Mouse (Mus musculus): ENCODE data around the gene Clec4e.
"Not testable (repeated sequence)": the region's sequence is repeated elsewhere in the genome, so short reads cannot be mapped to it uniquely, and the experiment has no call there.

Gene Clec4e

DNA sequence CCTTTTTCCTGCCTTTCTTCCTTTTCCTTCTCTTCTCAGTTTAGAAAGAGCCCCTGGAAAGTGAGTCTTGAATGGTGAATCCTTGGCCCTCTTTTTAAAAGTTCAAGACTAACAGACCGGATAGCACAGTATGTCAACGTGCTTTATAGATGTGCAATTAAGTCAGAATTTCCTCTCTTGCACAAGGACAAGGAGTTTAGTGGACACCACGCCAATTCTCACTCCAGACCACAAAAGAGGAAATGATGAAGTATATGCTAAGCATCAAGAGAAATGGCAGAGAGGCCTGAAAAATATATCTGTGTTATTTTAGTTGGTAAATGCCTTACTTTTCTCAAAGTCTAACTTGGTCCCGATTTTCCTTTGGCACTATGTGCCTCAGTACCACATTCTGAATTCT is at the start of gene Clec4e:
Clec4e (minus strand) TSS at position 118 of the 400 bp plus-strand sequence.
- in situ Hi-C loops (cut with MboI, MseI), result loop anchor here (25.0 kb wide), 1 partner anchor 627 kb away; no protein-coding TSS in a partner anchor

DNA sequence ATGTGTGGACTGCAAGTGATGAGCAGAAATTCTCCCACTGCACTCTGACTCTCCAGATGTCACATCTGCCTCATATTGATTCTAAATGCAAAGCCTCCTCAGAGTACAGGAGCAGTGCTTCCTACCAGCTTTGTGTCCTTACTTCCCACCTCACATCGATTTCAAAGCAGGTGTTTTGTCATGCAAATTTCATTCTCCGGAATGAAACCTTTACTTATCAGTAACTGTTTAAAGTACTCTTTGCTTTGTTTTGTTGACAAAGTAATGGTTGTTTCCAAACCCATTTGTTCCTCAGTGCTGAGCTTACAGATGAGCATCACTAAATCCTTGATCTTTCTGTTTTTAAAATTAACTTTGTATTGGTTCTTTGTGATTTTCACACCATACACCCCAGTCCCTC is 42.8 kb upstream of the Clec4e start:
- in situ Hi-C loops (cut with MboI, MseI), result no loop called here

DNA sequence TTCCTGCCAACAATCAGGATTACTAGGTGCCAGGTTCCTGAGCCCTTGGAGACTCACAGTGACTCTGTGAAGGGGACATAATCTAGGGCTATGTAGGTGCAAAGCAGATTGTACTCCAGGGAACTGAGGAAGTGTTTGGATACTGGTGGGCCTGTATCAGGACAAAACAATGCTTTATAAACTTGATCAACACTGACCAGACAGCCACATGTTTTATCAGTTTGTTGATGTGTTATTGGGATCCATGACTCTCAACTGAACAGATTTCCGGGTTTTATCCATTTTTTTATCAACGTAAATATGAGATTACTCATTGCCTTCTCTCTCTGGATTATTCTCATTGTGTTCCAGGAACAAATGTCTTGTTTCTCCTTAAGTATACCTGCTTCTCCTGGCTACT is 18.4 kb upstream of the Clec4e start, which contains the start of gene Vmn2r19:
Vmn2r19 (plus strand) TSS at position 301 of the 400 bp plus-strand sequence.
- in situ Hi-C loops (cut with MboI, MseI), result no loop called here

DNA sequence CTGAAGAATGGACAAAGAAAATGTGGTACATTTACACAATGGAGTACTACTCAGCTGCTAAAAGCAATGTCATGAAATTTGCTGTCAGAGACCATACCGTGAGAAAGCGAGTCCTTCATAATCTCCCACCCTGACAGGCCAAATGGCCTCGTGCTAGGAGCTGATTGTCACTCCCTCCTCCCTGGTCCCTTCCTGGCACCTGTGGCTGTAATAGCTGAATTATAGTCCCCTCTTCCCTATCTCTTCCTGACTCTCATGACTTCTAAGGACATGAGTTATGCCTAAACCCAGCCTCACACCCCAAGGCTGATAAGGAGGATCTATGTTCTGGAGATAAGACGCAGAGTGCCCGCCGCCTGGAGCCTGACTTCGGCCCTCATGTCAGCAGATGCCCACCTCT is 16.6 kb upstream of the Clec4e start:
- in situ Hi-C loops (cut with MboI, MseI), result not testable (repeated sequence)

DNA sequence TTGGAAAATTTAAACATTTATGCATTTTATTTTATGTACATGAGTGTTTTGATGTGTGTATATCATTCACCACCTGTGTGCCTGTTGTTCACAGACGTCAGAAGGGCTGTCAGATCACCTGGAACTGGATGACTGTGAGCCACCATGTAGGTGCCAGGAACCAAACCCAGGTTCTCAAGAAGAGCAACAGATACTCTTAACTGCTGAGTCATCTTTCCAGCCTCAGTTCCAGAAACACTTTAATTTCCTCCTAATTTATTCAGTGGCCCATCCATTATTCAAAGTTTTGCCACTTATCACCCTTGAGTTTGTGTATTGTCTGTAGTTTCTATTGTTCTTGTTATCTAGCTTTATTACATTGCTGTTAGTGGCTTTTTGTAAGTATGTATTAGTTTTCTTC is 7.0 kb upstream of the Clec4e start:
- in situ Hi-C loops (cut with MboI, MseI), result loop anchor here (25.0 kb wide), 1 partner anchor 634 kb away; no protein-coding TSS in a partner anchor

DNA sequence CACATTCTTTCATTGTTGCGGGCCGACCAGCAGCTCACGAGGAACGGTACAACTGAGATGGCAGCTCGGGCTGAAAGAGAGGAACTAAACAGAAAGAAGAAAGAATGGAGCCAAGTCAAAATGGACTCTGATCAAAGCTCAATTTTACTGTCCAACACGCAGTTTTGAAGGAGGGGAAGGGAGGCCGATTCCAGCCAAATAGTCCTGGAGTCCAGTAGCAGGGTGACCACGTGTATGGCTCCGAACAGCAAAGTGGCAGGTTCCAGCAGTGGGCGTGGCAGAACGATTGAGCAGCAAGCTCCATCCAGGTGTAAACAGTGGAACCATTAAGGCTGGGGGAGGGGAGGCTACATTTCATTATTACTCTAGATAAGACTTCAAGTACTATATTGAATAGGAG is 3.8 kb upstream of the Clec4e start:
- in situ Hi-C loops (cut with MboI, MseI), result loop anchor here (25.0 kb wide), 1 partner anchor 631 kb away; no protein-coding TSS in a partner anchor

DNA sequence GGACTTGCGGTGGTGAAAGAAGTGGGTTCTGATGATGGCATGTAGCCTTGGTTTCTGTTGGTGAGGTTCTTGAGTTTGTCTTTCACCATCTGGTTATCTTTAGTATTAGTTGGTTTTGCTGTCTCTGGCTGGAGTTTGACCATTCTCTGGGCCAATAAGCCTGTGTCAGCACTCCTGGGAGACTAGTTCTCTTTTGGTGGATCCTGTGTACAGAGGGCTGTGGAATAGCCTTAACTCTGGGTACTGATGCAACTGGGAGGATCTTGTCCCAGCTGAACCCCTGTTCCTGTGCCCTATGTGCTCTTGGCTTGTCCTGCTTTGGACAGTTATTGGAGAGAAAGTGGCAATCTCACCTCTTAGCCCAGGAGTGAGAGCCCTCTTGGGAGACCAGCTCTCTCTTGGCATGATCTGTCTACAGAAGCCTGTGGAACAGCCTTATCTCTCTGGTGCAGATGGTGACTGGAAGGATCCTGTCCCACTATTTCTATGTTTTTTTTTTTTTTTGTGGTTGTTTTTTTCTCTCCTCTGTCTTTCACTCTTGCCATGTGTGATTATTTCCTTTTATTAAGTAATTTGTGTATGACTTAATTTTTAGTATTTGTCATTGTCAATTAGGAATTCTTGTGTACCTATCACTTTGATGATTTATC is 3.2 kb upstream of the Clec4e start:
- in situ Hi-C loops (cut with MboI, MseI), result loop anchor here (25.0 kb wide), 1 partner anchor 631 kb away; no protein-coding TSS in a partner anchor

DNA sequence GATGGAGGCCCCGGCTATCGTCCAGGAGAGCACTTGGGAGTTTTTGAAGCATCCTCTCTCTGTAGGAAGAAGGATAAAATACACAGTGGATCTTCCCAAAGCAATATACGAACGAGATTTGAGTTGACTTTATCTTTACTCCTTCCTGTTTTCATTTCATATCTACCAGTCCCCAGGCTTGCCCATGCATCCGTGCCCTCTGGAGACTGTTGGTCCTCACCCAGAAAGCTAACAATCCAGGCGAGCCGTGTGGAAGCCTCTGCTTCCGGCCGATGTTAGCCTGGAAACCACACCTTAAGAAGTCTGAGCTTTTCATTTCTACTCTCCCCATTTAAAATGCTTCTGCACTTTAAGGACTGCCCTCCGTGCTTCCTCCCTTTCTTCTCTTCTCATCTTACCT is 739 bp downstream of the Clec4e start:
- in situ Hi-C loops (cut with MboI, MseI), result loop anchor here (25.0 kb wide), 1 partner anchor 627 kb away; no protein-coding TSS in a partner anchor

DNA sequence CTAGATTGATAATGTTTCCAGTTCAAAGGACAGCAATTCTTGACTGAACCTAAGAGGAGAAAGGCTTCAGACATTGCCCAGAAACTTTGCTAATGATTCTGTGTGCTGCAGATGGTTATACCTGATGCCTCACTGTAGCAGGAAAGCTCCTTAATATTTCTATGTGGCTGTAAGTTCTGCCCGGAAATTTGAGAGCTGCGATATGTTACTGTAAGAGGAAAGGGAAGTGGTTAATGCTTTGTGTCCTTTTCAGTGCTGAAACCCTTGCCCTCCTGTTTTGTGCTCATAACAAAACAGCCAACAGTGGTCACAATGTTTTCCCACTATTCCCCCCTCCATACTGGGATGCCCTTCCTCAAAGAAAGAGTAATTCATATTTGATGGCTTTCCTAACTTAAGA is 3.4 kb downstream of the Clec4e start:
- in situ Hi-C loops (cut with MboI, MseI), result loop anchor here (25.0 kb wide), 1 partner anchor 624 kb away; no protein-coding TSS in a partner anchor

DNA sequence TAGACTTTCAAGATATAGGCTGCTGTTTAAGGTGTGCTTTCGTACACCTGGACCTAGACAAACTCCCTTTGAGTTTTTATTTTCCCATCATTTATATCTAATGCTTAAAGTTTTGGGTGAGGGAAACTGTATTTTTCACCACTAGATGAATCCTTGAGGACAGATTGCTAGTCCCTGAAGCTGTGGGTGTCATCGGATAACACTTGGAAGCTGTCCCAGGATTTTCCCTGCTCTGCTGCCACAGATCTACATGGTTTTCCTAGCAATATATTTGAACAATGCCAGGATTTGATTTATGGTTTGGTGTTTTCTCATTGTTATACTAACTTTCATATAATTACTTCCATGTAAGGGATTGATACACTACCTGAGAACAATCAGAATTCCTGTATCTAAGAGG is 10.2 kb downstream of the Clec4e start:
- in situ Hi-C loops (cut with MboI, MseI), result loop anchor here (25.0 kb wide), 1 partner anchor 617 kb away; no protein-coding TSS in a partner anchor

DNA sequence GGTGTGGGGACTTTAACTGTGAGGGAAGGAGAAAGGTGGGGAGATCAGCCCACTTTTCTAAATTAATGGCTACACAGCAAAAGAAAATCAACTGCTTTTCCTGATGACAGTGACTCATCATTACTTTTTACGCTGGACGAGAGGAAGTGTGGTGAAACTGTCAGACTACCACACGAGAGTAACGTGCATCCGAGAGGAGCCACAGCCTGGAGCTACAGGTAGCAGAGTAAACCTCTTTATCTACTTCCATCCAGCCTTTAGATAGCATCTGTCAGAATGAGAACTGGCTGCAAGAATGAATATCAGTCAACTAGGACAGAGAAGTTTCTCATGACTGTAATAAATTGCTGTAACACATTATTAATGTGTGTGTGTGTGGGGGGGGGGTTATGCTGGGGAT is 22.7 kb downstream of the Clec4e start:
- in situ Hi-C loops (cut with MboI, MseI), result no loop called here

DNA sequence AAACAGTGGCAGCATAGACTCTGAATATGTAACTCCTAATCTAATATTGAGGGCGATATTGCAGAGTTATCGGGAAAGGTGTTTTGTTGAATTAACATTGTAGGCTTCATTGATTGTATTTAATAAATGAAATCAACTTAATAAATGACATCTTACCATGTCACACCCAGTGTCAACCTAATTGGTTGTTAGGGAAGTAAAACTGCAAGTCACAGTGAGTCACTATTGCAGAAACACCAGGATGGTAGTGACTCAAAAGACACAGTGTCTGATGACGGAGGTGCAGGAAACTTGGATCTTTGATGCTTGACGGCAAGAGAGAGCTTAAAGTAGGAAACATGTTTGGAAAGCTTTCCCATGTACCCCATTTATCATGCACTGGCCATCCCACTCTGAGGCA is 23.9 kb downstream of the Clec4e start:
- in situ Hi-C loops (cut with MboI, MseI), result no loop called here

DNA sequence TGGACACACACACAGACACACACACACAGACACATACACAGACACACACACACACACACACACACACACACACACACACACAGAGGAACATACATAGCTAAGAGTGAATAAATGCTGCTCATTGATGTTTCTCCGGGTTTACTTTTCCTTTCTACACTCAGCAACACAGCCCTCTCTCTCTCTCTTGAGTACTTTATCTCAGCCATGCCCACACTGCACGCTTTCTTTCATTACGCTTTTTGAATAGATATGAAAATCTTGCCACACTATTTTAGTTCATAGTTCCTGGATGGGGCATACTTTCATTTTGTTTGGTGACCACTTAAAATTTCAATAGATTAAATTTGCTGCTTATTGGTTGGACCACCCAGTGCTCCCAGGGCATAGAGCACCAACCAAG is 25.5 kb downstream of the Clec4e start:
- in situ Hi-C loops (cut with MboI, MseI), result no loop called here

DNA sequence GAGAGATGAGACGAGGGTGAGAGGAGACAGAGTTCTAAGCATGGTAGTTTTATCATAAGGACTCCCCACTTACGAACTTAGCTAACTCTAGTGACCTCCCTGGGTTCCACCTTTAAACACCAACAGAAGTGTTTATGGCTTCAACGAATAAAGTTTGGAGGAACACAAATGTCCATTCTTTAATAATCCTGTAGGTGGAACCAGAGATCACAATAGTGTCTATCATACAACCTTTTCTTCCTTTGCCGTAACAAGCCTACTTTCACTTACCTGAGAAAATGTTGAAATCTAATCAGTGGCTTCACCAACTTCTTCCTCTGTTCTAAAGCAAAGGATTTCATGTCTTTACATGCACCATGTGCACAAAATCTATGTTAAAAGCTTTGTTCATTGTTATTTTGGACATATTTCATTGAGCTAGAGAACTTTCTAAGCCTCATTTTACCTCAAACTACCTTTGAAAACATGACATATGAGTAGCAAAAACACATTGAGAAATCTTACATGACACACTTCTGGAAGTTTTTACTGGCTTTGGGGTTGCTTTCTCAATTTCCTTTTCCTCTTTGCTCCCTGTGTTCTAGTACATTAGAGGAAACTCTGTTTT is 28.0 kb downstream of the Clec4e start, which contains the start of gene Clec4d:
Clec4d (plus strand) TSS at position 557 of the 607 bp plus-strand sequence.
- in situ Hi-C loops (cut with MboI, MseI), result no loop called here

DNA sequence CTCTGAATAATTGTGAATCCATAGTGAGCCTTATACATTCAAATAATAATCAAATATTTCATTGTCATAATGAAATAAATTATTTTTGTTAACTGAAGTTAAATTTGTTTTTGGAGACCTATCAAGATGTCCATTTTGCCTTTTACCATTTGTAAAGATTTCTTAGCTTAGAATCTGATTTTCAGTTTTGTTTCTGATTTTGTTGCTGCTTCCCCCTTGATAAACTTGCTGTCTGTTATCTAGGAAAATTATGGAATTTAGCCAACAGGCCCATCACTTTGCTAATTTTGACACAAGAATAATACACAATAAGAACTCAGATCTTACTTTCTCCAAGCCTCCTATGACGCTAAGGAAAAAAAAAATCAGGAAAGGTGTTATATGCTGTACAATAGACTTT is 28.8 kb downstream of the Clec4e start:
- in situ Hi-C loops (cut with MboI, MseI), result no loop called here

DNA sequence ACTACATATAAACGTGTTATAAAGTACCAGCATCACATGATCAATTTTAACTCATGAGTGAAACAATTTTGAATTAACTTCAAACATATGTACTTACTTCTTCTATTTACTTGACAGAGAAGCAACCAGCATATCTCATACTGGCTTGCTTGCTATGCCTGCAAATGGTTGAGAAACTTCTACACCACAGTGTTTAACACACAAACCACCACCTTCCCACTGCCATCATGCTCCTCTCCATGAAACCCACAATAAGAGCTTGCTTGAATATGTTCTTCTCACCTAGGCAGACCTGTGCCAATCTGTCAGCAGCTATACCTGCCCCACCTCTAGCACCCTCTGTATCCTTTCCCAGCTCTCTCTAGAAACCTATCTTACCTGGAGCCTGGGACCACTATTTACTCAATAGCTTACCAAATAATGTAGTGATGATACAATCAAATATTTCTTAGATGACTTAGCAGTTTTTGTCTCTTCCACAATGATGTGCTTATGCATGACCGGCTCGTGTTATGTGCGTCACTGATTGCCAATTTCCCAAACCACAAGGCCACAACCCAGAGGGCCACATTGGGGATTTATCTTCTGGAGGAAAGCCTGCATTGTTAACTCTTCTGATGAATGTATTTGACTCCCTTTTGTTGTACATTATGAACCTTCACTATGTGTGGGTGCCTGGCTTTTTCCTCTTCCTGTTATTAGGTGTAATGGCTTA is 29.6 kb downstream of the Clec4e start:
- in situ Hi-C loops (cut with MboI, MseI), result no loop called here

DNA sequence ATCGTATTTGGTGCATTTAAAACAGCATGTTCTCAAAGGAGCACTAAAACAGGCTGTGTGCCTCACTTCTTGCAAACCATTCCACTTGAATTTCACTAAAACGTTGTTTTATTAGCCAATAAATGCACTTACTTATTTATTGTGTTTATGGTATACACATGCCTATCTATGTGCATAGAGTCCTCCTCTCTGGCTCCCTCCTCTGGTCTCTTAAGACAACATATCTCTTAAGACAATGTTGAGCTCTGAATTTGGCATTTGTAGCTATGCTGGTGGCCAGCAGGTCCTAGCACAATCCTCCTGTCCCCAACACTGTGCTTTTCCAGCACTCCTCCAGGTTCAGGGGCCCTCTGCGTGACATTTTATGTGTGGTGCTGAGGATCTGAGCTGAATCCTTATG is 30.7 kb downstream of the Clec4e start:
- in situ Hi-C loops (cut with MboI, MseI), result no loop called here

DNA sequence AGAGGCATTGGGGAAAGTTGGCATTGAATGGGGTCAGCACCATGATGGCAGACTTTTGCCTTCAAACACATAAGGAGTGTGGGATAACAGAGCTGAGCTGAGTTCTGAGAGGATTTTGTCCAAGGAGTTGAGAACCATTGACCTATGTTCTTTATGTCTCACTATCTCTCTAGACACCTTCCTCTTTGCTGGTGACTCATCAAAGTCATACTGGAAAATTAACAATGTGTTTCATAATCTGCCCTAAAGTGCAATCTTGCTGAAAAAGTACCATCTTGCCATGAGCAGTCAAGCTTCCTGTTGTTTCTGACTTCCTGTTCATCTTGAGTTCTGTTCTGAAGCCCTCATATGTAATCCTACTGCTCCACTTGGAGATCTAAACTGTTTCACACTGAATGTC is 36.9 kb downstream of the Clec4e start:
- in situ Hi-C loops (cut with MboI, MseI), result no loop called here

DNA sequence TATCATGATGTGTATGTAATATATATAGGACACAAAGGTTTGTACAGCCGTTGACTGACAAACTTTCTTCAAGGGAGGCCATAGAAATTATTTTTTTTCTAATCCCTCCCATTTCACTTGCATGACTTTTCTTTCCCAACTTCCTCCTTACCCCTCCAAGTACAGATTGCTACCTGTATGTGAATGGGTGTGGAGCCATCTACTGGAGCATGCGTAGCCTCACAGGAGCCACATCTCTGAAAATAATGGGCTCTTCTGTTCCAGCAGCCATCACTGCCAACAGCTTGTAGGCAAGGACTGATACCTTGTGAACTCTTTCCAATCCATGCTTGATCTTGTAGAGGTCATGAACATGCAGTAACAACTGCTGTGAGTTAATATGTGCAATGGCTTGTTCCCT is 40.8 kb downstream of the Clec4e start:
- in situ Hi-C loops (cut with MboI, MseI), result not testable (repeated sequence)

DNA sequence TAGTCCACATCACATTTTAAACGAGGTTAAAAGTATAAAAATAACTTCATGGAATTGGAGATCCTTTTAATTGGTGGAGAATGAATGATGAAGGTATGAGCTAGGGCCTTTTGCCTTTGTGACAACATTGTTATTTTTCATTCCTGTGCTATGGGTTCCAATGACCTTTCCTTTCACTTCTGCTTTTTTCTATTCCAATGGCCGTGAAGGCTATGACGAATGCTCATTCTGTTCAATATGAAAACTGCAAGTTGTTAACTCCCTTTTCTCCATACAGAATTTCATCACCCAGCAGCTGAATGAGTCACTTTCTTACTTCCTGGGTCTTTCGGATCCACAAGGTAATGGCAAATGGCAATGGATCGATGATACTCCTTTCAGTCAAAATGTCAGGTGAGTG is 45.5 kb downstream of the Clec4e start:
- in situ Hi-C loops (cut with MboI, MseI), result no loop called here

DNA sequence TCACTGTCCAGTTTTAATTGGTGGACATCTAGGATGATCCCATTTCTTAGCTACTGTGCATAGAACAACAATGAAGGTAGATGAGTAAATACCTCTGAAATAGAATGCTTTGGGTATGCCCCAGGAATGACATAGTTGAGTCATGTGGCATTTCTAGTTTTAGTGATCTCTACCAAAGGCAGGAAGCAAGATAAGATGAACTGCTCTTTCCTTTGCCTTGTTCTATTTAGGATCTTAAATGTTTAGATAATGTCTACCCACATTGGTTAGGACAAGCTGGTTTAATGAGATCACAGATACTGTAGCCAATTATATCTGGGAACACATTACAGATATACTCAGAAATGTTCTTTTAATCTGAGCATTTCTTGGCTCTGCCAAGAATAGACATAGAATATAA is 52.1 kb downstream of the Clec4e start:
- in situ Hi-C loops (cut with MboI, MseI), result no loop called here
